Mouse (Mus musculus) forebrain, postnatal 0 days (tissue): Measurements from ENCODE around the gene Cort. TPM values are rescaled to one million over a fixed set of nuclear protein-coding genes. Genes with fewer than 3 reads are reported as not detected.
A peak's percentile ranks its signal among the peaks of the same experiment; 100 is the strongest.

ENCODE experiments used
- ATAC-seq: fragments of 200-750 bp; cut with Nextera tagmentation; 2 replicates; pipeline ENCODE4 v1.8.0; 2017; ENCODE audit warnings: mild to moderate bottlenecking, moderate library complexity
- DNase-seq: peaks from one replicate; pipeline ENCODE4 v3.0.0-alpha.2; 2015
- H3K27ac ChIP-seq: fragments of 300-500 bp; sonication (generic); 2 replicates; pipeline ENCODE4 v1.5.1; 2014; ENCODE audit warnings: low read depth, mild to moderate bottlenecking, antibody characterized with exemption, low read length, moderate library complexity, mixed read lengths
- H3K27me3 ChIP-seq: fragments of 300-500 bp; sonication (generic); 2 replicates; pipeline ENCODE4 v1.6.1; 2014; ENCODE audit warnings: mild to moderate bottlenecking, low read length, mixed read lengths; ENCODE audit not compliant: insufficient read depth
- H3K36me3 ChIP-seq: fragments of 300-500 bp; sonication (generic); 2 replicates; pipeline ENCODE4 v1.6.1; 2014; ENCODE audit warnings: mild to moderate bottlenecking, moderate library complexity; ENCODE audit not compliant: insufficient read depth
- H3K4me1 ChIP-seq: fragments of 300-500 bp; sonication (generic); 2 replicates; pipeline ENCODE4 v1.6.1; 2014; ENCODE audit warnings: antibody characterized with exemption; ENCODE audit not compliant: insufficient read depth
- H3K4me2 ChIP-seq: fragments of 300-500 bp; sonication (generic); 2 replicates; pipeline ENCODE4 v1.6.1; 2014; ENCODE audit warnings: low read depth, mild to moderate bottlenecking, moderate library complexity
- H3K4me3 ChIP-seq: fragments of 300-500 bp; sonication (generic); 2 replicates; pipeline ENCODE4 v1.5.1; 2014; ENCODE audit warnings: low read depth, low read length, mixed read lengths
- H3K9ac ChIP-seq: fragments of 300-500 bp; sonication (generic); 2 replicates; pipeline ENCODE4 v1.6.1; 2014; ENCODE audit warnings: mild to moderate bottlenecking
- H3K9me3 ChIP-seq: fragments of 300-500 bp; sonication (generic); 2 replicates; pipeline ENCODE4 v1.6.1; 2016; ENCODE audit warnings: low read length
- CTCF ChIP-seq: sonication (generic); IDR thresholded peaks from 2 replicates; pipeline ENCODE4 v1.5.1; 2016; ENCODE audit warnings: antibody characterized with exemption, control low read depth, low read depth
- WGBS: fragments of 180-500 bp; shearing (Covaris S2); extraction: QIAGEN DNeasy Blood & Tissue Kit; methylation state at CpG from one replicate; pipeline ENCODE4 v1.1.7; 2014; 5-methylcytosine and 5-hydroxymethylcytosine counted together
- polyA plus RNA-seq: library from polyadenylated mRNA; unstranded; fragments of >200 nt; fragmentation: Nextera tagmentation; extraction: Ambion mirVana; gene quantifications from 2 replicates; pipeline ENCODE4 v1.2.1, GENCODE M21; 2015
- total RNA-seq: library from RNA; depleted of rRNA; stranded (reverse); fragments of >200 nt; gene quantifications from 2 replicates; pipeline ENCODE4 v1.2.3, GENCODE M21; 2014

The Cort gene
- total and polyA plus RNA-seq, 2 experiments from 2014 or later: 7.5 to 7.8 TPM

DNA sequence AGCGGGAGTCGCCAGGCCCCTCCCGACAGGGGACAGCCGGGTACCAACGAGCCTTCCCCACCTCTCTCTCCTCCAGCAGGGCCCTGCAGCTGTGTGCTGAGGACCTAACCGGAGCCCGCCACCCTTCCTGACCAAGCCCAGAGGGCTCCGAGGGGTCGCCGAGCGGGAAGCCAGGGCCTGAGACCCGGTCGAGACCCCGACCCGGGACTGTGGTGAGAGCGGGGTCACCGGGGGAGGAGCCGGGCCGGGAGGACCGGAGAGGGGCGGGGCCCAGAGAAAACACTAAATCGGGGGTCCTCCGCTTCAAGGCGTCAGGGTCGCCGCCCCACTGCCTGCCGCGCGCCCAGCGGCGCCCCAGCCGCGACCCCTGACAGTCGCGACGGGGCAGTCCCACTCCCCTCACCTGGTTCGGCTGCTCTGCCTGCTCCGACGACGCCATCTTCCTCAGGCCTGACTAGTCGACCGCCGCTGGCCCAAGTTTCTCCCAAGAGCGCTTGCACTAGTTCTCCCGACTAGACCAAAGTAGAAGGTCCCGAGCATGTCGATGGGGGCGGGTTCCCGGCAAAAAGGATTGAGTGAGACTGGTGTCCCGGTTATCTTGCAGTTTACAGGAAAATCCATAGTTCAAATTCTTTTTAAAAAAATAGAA lies 27.1 kb downstream of the Cort start, which contains the start of gene Pex14:
TSS of gene Pex14 (minus strand) at position 508 of the 649 bp plus-strand sequence.
- H3K27ac ChIP-seq: peak within 1 kb of the TSS; percentile 60; the same call in 1 of the 2 replicates
- ATAC-seq: peak; percentile 81
- 1% methylated on average over 46 of the region's 50 CpGs for WGBS
- no peak for TF ChIP-seq CTCF
- peak within 1 kb of the TSS; percentile 79 for H3K9ac ChIP-seq
- no peaks in the 10 kb centered on the region for H3K9me3 ChIP-seq
- peak within 1 kb of the TSS; percentile 79 for H3K4me3 ChIP-seq
- H3K36me3 ChIP-seq: no peaks in the 10 kb centered on the region
- H3K27me3 ChIP-seq: no peaks in the 10 kb centered on the region
- peak; percentile 93 for DNase-seq
- 0 out of 2 replicates have a peak, but pooled peaks cover 6% of the 10 kb centered on the region for H3K4me1 ChIP-seq
- peak within 1 kb of the TSS; percentile 74 for H3K4me2 ChIP-seq

DNA sequence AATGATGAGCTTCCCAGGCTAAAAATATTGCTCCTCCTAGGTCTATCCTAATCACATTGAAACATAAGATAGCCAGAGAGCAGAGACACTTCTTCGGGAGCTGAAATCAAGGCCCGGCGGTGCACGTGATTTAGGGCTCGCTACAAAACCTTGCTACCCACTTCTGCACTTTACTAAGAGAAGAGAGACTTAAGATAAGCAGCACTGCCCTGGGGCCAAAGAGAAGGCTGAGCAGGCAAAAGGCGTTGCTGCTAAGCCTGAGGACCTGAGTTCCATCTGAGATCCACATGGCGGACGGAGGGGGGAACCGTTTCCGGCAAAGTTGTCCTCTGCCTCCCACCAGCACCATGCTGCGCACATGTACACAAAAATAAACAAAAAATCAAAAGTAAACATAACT lies 28.0 kb downstream of the Cort start:
- Histone ChIP-seq H3K9ac (peak overlapping the region; percentile 79), H3K27me3 (no peaks in the 10 kb centered on the region), H3K4me1 (0 out of 2 replicates have a peak, but pooled peaks cover 5% of the 10 kb centered on the region), H3K4me2 (peak overlapping the region; percentile 74), H3K27ac (no peak overlapping the region), H3K9me3 (no peaks in the 10 kb centered on the region), H3K4me3 (peak overlapping the region; percentile 79), H3K36me3 (peaks cover 4% of the 10 kb centered on the region; the same call in 1 of the 2 replicates)
- DNase-seq (no peak), ATAC-seq (no peak)
- 25% methylated on average over 11 of the region's 11 CpGs for WGBS
- TF ChIP-seq CTCF: no peak

DNA sequence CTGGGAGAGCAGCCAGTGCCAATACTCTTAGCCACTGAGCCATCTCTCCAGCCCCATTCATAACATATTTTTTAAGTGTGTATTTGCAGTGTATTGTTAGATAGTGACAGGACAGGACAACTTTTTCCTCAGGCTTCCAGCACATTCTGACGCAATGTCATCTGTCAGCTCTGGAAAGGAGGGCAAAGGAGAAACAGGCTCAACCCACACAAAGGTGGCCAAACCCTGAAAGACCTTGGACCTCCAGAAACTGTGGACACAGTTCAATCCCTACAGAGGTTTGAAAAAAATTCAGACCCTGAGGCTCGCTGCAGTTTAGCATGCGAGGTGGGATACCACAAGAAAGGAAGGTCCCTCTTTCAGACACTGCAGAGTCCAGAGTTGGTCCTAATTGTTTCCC lies 28.6 kb downstream of the Cort start:
- DNase-seq (no peak), ATAC-seq (no peak)
- H3K27ac ChIP-seq: no peak overlapping the region
- no peak for TF ChIP-seq CTCF
- peaks cover 4% of the 10 kb centered on the region for H3K36me3 ChIP-seq
- no peak overlapping the region for H3K4me3 ChIP-seq
- WGBS: 84% methylated on average over 3 of the region's 3 CpGs
- H3K9ac ChIP-seq: no peak overlapping the region
- H3K4me2 ChIP-seq: no peak overlapping the region
- no peaks in the 10 kb centered on the region for H3K9me3 ChIP-seq
- H3K27me3 ChIP-seq: no peaks in the 10 kb centered on the region
- 0 out of 2 replicates have a peak, but pooled peaks cover 5% of the 10 kb centered on the region for H3K4me1 ChIP-seq

DNA sequence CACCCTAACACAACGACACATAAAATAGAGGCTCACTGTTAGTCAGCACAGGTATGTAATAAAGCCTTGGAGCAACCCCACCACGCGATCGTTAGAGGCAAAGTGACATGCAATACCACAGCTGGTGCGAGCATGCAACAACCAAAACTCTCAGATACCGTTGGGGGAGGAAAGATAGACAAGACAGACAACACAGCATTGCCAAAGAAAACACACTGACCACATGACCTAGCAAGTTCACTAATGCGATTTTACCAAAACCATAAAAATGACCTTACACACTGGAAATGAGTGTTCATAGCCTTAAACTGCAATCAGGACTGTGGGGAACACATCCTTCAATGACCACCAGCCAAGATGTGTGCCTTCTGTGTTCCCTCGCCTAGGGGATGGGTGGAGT lies 35.2 kb downstream of the Cort start:
- no peak overlapping the region for H3K4me3 ChIP-seq
- no peak overlapping the region for H3K4me2 ChIP-seq
- 90% methylated on average over 8 of the region's 8 CpGs for WGBS
- H3K27me3 ChIP-seq: no peaks in the 10 kb centered on the region
- no peak overlapping the region for H3K27ac ChIP-seq
- ATAC-seq (no peak), DNase-seq (no peak)
- no peaks in the 10 kb centered on the region for H3K9me3 ChIP-seq
- no peak overlapping the region for H3K9ac ChIP-seq
- H3K36me3 ChIP-seq: peaks cover 4% of the 10 kb centered on the region
- no peaks in the 10 kb centered on the region for H3K4me1 ChIP-seq
- no peak for TF ChIP-seq CTCF

DNA sequence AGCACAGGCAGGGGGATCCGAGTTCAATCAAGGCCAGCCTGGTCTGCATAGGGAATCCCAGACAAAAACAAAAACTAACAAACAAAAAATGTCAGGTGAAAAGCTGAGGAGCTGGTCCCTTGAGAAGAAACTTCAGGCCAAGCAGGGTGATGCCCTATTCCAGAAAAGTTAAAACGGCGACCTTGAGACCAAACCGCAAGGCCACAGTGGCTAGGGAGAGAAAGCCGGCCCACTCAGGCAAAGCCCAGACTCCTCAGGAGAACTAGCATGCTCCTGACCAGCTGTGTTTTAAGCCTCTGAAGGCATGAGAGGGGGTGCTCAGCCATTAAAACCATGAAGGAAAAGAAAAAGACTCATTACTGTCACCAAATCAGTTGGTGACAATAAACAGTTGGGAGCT lies 41.2 kb downstream of the Cort start:
- TF ChIP-seq CTCF: no peak
- WGBS: 80% methylated on average over 5 of the region's 5 CpGs

DNA sequence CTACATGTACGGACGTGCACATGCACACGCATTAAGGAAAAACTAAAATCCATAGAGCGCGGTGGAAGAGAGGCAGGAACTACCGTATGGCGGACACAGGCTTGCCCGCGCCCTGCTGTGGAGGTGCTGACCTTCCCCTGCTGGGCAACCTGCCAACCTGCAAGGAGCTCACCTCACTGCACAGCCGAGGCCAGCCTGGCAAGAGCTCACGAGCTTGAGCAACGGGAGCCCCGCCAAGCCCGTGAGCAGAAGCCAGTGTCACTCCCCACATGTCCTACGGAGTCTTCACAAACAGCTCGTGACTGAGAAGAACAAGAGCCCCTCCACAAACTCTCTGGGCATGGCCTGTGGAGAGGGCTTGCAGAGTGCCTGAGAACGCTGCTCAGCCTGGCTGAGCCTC lies 45.0 kb downstream of the Cort start:
- H3K4me3 ChIP-seq: no peak overlapping the region
- no peak overlapping the region for H3K4me2 ChIP-seq
- H3K4me1 ChIP-seq: 0 out of 2 replicates have a peak, but pooled peaks cover 4% of the 10 kb centered on the region
- no peak for ATAC-seq
- 50% methylated on average over 17 of the region's 17 CpGs for WGBS
- no peak overlapping the region for H3K9ac ChIP-seq
- DNase-seq: no peak
- H3K27me3 ChIP-seq: no peaks in the 10 kb centered on the region
- no peak for TF ChIP-seq CTCF
- no peaks in the 10 kb centered on the region for H3K36me3 ChIP-seq
- H3K27ac ChIP-seq: no peak overlapping the region
- no peaks in the 10 kb centered on the region for H3K9me3 ChIP-seq

More for the DNA sequence above, 41.2 kb downstream of the Cort start:
- Histone ChIP-seq H3K27ac (no peak overlapping the region), H3K36me3 (no peaks in the 10 kb centered on the region), H3K4me3 (no peak overlapping the region), H3K9ac (no peak overlapping the region), H3K4me2 (no peak overlapping the region), H3K4me1 (0 out of 2 replicates have a peak, but pooled peaks cover 4% of the 10 kb centered on the region), H3K9me3 (no peaks in the 10 kb centered on the region), H3K27me3 (no peaks in the 10 kb centered on the region)
- DNase-seq (no peak), ATAC-seq (no peak)

DNA sequence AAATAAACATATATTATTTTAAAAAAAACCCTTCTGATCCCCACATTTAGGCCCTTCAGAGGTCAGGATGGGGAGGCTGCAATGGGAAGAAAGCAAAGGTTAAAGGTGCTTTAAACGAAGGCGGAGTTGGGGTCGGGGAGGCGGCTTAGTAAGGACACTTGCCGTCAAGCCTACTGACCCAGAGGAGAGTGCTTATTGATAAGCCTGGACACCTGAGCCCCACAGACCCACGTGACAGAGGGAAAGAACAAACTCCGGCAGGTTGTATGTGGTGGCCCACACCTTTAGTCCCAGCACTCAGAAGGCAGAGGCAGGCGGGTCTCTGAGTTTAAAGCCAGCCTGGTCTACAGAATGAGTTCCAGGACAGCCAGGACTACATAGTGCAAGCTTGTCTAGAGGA lies 46.5 kb downstream of the Cort start:
- Histone ChIP-seq H3K9ac (no peak overlapping the region), H3K27ac (no peak overlapping the region), H3K4me3 (no peak overlapping the region), H3K4me2 (no peak overlapping the region), H3K27me3 (no peaks in the 10 kb centered on the region), H3K36me3 (peaks cover 3% of the 10 kb centered on the region; the same call in 1 of the 2 replicates), H3K9me3 (no peaks in the 10 kb centered on the region), H3K4me1 (0 out of 2 replicates have a peak, but pooled peaks cover 10% of the 10 kb centered on the region)
- 95% methylated on average over 8 of the region's 8 CpGs for WGBS
- ATAC-seq (no peak), DNase-seq (no peak)
- no peak for TF ChIP-seq CTCF
